Mouse (Mus musculus) kidney, embryonic 15.5 days (tissue): ENCODE results near the gene Olfr750. TPM values are rescaled to one million over a fixed set of nuclear protein-coding genes. Genes with fewer than 3 reads are reported as not detected.
"Not testable (repeated sequence)": the region's sequence is repeated elsewhere in the genome, so short reads cannot be mapped to it uniquely, and the experiment has no call there.

Experiments used
- ATAC-seq: fragments of 200-750 bp; cut with Nextera tagmentation; replicated peaks from 2 replicates; pipeline ENCODE4 v1.8.0; 2017; ENCODE audit warnings: moderate TSS enrichment; ENCODE audit not compliant: low FRiP score
- H3K27ac ChIP-seq: fragments of 300-500 bp; sonication (generic); 2 replicates; pipeline ENCODE4 v1.5.1; 2015; ENCODE audit warnings: mild to moderate bottlenecking, inconsistent platforms
- H3K27me3 ChIP-seq: fragments of 300-500 bp; sonication (generic); 2 replicates; pipeline ENCODE4 v1.6.1; 2015; ENCODE audit warnings: inconsistent platforms
- H3K36me3 ChIP-seq: fragments of 300-500 bp; sonication (generic); 2 replicates; pipeline ENCODE4 v1.6.1; 2015; ENCODE audit warnings: inconsistent platforms
- H3K4me1 ChIP-seq: fragments of 300-500 bp; sonication (generic); 2 replicates; pipeline ENCODE4 v1.6.1; 2015; ENCODE audit warnings: inconsistent platforms
- H3K4me2 ChIP-seq: fragments of 300-500 bp; sonication (generic); 2 replicates; pipeline ENCODE4 v1.6.1; 2015; ENCODE audit warnings: moderate library complexity, mild to moderate bottlenecking, inconsistent platforms
- H3K4me3 ChIP-seq: fragments of 300-500 bp; sonication (generic); replicated peaks from 2 replicates; pipeline ENCODE4 v1.5.1; 2015; ENCODE audit warnings: mild to moderate bottlenecking, inconsistent platforms
- H3K9ac ChIP-seq: fragments of 300-500 bp; sonication (generic); 2 replicates; pipeline ENCODE4 v1.6.1; 2015; ENCODE audit warnings: mild to moderate bottlenecking, inconsistent platforms
- H3K9me3 ChIP-seq: fragments of 300-500 bp; sonication (generic); replicated peaks from 2 replicates; pipeline ENCODE4 v1.6.1; 2016; ENCODE audit warnings: inconsistent platforms
- WGBS: fragments of 180-500 bp; shearing (Covaris S2); methylation state at CpG from one replicate; pipeline ENCODE4 v1.1.7; 2015; ENCODE audit warnings: mixed read lengths; 5-methylcytosine and 5-hydroxymethylcytosine counted together
- polyA plus RNA-seq: library from polyadenylated mRNA; unstranded; fragments of >200 nt; fragmentation: Nextera tagmentation; extraction: Ambion mirVana; gene quantifications from 2 replicates; pipeline ENCODE4 v1.2.1, GENCODE M21; 2015

The Olfr750 gene
- 0.04 TPM in 1 of 2 replicates, not detected in the other for polyA plus RNA-seq

- H3K27ac ChIP-seq: no peak within 1 kb of the TSS
- H3K27me3 ChIP-seq: 0 out of 2 replicates have a peak, but pooled peaks cover 7% of the 10 kb centered on the region
- WGBS: 89% methylated on average over 3 of the region's 3 CpGs
- no peak within 1 kb of the TSS for H3K9ac ChIP-seq
- no peak for ATAC-seq
- H3K36me3 ChIP-seq: no peaks in the 10 kb centered on the region
- no peak within 1 kb of the TSS for H3K4me2 ChIP-seq
- no peaks in the 10 kb centered on the region for H3K9me3 ChIP-seq
- H3K4me3 ChIP-seq: no peak within 1 kb of the TSS
- H3K4me1 ChIP-seq: no peaks in the 10 kb centered on the region
These were observed at the start of gene Olfr750 for GRCm38 (mm10) chr14:51074335-51074734. Gene Olfr750 (minus strand): TSS chr14:51074435.

GRCm38 (mm10) chr14:51113916-51114560 is 39.8 kb upstream of the Olfr750 start, which contains the start of gene Eddm3b:
Gene Eddm3b (plus strand): TSS chr14:51114426.
- no peak within 1 kb of the TSS for H3K4me3 ChIP-seq
- 0 out of 2 replicates have a peak, but pooled peaks cover 4% of the 10 kb centered on the region for H3K9me3 ChIP-seq
- 23% methylated on average over 12 of the region's 12 CpGs for WGBS
- ATAC-seq: peak; percentile 81
- H3K9ac ChIP-seq: no peak within 1 kb of the TSS
- peak within 1 kb of the TSS; percentile 38 for H3K4me2 ChIP-seq
- H3K4me1 ChIP-seq: peaks cover 8% of the 10 kb centered on the region
- H3K36me3 ChIP-seq: no peaks in the 10 kb centered on the region
- H3K27me3 ChIP-seq: no peaks in the 10 kb centered on the region
- peak within 1 kb of the TSS; percentile 45 for H3K27ac ChIP-seq

GRCm38 (mm10) chr14:51113476-51113875 is 39.2 kb upstream of the Olfr750 start:
- WGBS: 33% methylated on average over 9 of the region's 9 CpGs
- Histone ChIP-seq H3K4me1 (peaks cover 8% of the 10 kb centered on the region), H3K4me2 (peak overlapping the region; percentile 38), H3K27me3 (no peaks in the 10 kb centered on the region), H3K4me3 (no peak overlapping the region), H3K27ac (peak overlapping the region; percentile 23), H3K9me3 (0 out of 2 replicates have a peak, but pooled peaks cover 4% of the 10 kb centered on the region), H3K36me3 (no peaks in the 10 kb centered on the region), H3K9ac (no peak overlapping the region)
- ATAC-seq: 0 out of 2 replicates have a peak, but pooled peaks have one; percentile 33

- H3K9ac ChIP-seq: no peak overlapping the region
- H3K4me3 ChIP-seq: no peak overlapping the region
- no peak for ATAC-seq
- no peak overlapping the region for H3K4me2 ChIP-seq
- no peaks in the 10 kb centered on the region for H3K27me3 ChIP-seq
- H3K9me3 ChIP-seq: 0 out of 2 replicates have a peak, but pooled peaks cover 4% of the 10 kb centered on the region
- no peak overlapping the region for H3K27ac ChIP-seq
- 63% methylated on average over 3 of the region's 3 CpGs for WGBS
- H3K4me1 ChIP-seq: peaks cover 10% of the 10 kb centered on the region
- H3K36me3 ChIP-seq: no peaks in the 10 kb centered on the region
These were observed 37.7 kb upstream of the Olfr750 start for GRCm38 (mm10) chr14:51111966-51112365.

GRCm38 (mm10) chr14:51106449-51106967 is 32.3 kb upstream of the Olfr750 start:
- Histone ChIP-seq H3K27me3 (no peaks in the 10 kb centered on the region), H3K4me1 (0 out of 2 replicates have a peak, but pooled peaks cover 2% of the 10 kb centered on the region), H3K4me2 (no peak overlapping the region), H3K27ac (no peak overlapping the region), H3K9ac (no peak overlapping the region), H3K36me3 (no peaks in the 10 kb centered on the region), H3K9me3 (0 out of 2 replicates have a peak, but pooled peaks cover 4% of the 10 kb centered on the region), H3K4me3 (no peak overlapping the region)
- ATAC-seq: peak; percentile 62; the same call in 1 of the 2 replicates

- no peak overlapping the region for H3K9ac ChIP-seq
- H3K4me1 ChIP-seq: 0 out of 2 replicates have a peak, but pooled peaks cover 2% of the 10 kb centered on the region
- H3K9me3 ChIP-seq: no peaks in the 10 kb centered on the region
- ATAC-seq: no peak
- no peaks in the 10 kb centered on the region for H3K36me3 ChIP-seq
- no peak overlapping the region for H3K4me3 ChIP-seq
- no peaks in the 10 kb centered on the region for H3K27me3 ChIP-seq
- H3K4me2 ChIP-seq: no peak overlapping the region
- WGBS: 93% methylated on average over 2 of the region's 2 CpGs
- H3K27ac ChIP-seq: no peak overlapping the region
These were observed 30.1 kb upstream of the Olfr750 start for GRCm38 (mm10) chr14:51104366-51104765.

GRCm38 (mm10) chr14:51103217-51103616 is 29.0 kb upstream of the Olfr750 start:
- WGBS: 60% methylated on average over 3 of the region's 3 CpGs

GRCm38 (mm10) chr14:51101284-51101683 is 27.0 kb upstream of the Olfr750 start:
- no peaks in the 10 kb centered on the region for H3K36me3 ChIP-seq
- no peak overlapping the region for H3K4me3 ChIP-seq
- H3K4me1 ChIP-seq: peaks cover 3% of the 10 kb centered on the region; the same call in 1 of the 2 replicates
- H3K9ac ChIP-seq: no peak overlapping the region
- H3K9me3 ChIP-seq: no peaks in the 10 kb centered on the region
- 77% methylated on average over 9 of the region's 9 CpGs for WGBS
- ATAC-seq: no peak
- H3K27ac ChIP-seq: no peak overlapping the region
- no peak overlapping the region for H3K4me2 ChIP-seq
- H3K27me3 ChIP-seq: no peaks in the 10 kb centered on the region

More at GRCm38 (mm10) chr14:51103217-51103616, 29.0 kb upstream of the Olfr750 start:
- H3K36me3 ChIP-seq: no peaks in the 10 kb centered on the region
- no peak overlapping the region for H3K27ac ChIP-seq
- H3K4me3 ChIP-seq: no peak overlapping the region
- H3K9ac ChIP-seq: no peak overlapping the region
- H3K27me3 ChIP-seq: no peaks in the 10 kb centered on the region
- H3K4me2 ChIP-seq: no peak overlapping the region
- no peak for ATAC-seq
- H3K9me3 ChIP-seq: no peaks in the 10 kb centered on the region
- H3K4me1 ChIP-seq: 0 out of 2 replicates have a peak, but pooled peaks cover 5% of the 10 kb centered on the region

GRCm38 (mm10) chr14:51098921-51099320 is 24.7 kb upstream of the Olfr750 start:
- no peaks in the 10 kb centered on the region for H3K27me3 ChIP-seq

GRCm38 (mm10) chr14:51098300-51098699 is 24.1 kb upstream of the Olfr750 start:
- H3K36me3 ChIP-seq, H3K27ac ChIP-seq, H3K9ac ChIP-seq, H3K4me2 ChIP-seq, H3K9me3 ChIP-seq, H3K27me3 ChIP-seq, H3K4me3 ChIP-seq: not testable (repeated sequence)
- peak; percentile 28; the same call in 1 of the 2 replicates for ATAC-seq
- peaks cover 13% of the 10 kb centered on the region; the same call in 1 of the 2 replicates for H3K4me1 ChIP-seq
- WGBS: 20% methylated on average over 1 of the region's 1 CpGs

More at GRCm38 (mm10) chr14:51098921-51099320, 24.7 kb upstream of the Olfr750 start:
- Histone ChIP-seq H3K9me3 (no peaks in the 10 kb centered on the region), H3K9ac (no peak overlapping the region), H3K4me1 (peaks cover 13% of the 10 kb centered on the region; the same call in 1 of the 2 replicates), H3K27ac (no peak overlapping the region), H3K4me3 (no peak overlapping the region), H3K4me2 (no peak overlapping the region), H3K36me3 (no peaks in the 10 kb centered on the region)
- 94% methylated on average over 11 of the region's 11 CpGs for WGBS
- ATAC-seq: no peak

GRCm38 (mm10) chr14:51095736-51096524 is 21.7 kb upstream of the Olfr750 start:
- H3K4me1 ChIP-seq: peaks cover 25% of the 10 kb centered on the region; the same call in 1 of the 2 replicates
- H3K9ac ChIP-seq: no peak overlapping the region
- H3K27ac ChIP-seq: peak overlapping the region; percentile 67
- peak overlapping the region; percentile 19 for H3K4me2 ChIP-seq
- no peak overlapping the region for H3K4me3 ChIP-seq
- no peaks in the 10 kb centered on the region for H3K9me3 ChIP-seq
- 0 out of 2 replicates have a peak, but pooled peaks have one; percentile 44 for ATAC-seq
- no peaks in the 10 kb centered on the region for H3K36me3 ChIP-seq
- 43% methylated on average over 9 of the region's 9 CpGs for WGBS
- no peaks in the 10 kb centered on the region for H3K27me3 ChIP-seq
